Mouse (Mus musculus): ENCODE data around the gene Rcsd1. TPM values are rescaled to one million over a fixed set of nuclear protein-coding genes. Genes with fewer than 3 reads are reported as not detected.
A peak's percentile ranks its signal among the peaks of the same experiment; 100 is the strongest.

Gene Rcsd1
- polyA plus RNA-seq, 1 experiment from 2014 or later = 12.8 TPM

GRCm38 (mm10) chr1:165724219-165725033 lies 14.9 kb upstream of the Rcsd1 start:
- 34% methylated on average over 11 of the region's 11 CpGs for WGBS (ENCODE audit: insufficient replicate concordance)
- Histone ChIP-seq H3K4me3 (ENCODE audit: low read depth, low read length) (no peak overlapping the region), H3K27me3 (ENCODE audit: control insufficient read depth, insufficient read depth, low read depth, low read length) (no peaks in the 10 kb centered on the region), H3K4me2 (ENCODE audit: low read depth, low read length) (no peak overlapping the region), H3K36me3 (ENCODE audit: control insufficient read depth, insufficient read depth) (no peaks in the 10 kb centered on the region), H3K9ac (ENCODE audit: low read depth, low read length) (no peak overlapping the region), H3K4me1 (ENCODE audit: control insufficient read depth, low read depth, low read length) (no peaks in the 10 kb centered on the region), H3K9me3 (replicated peaks; ENCODE audit: control insufficient read depth, low read length) (no peaks in the 10 kb centered on the region), H3K27ac (ENCODE audit: low read length) (no peak overlapping the region)
- ATAC-seq (ENCODE audit: low read depth) = no peak

GRCm38 (mm10) chr1:165722531-165723123 lies 13.1 kb upstream of the Rcsd1 start:
- no peak overlapping the region for H3K4me3 ChIP-seq (ENCODE audit: low read depth, low read length)
- no peak overlapping the region for H3K27ac ChIP-seq (ENCODE audit: low read length)
- no peak overlapping the region for H3K9ac ChIP-seq (ENCODE audit: low read depth, low read length)
- no peak for ATAC-seq (ENCODE audit: low read depth)
- H3K9me3 ChIP-seq (replicated peaks; ENCODE audit: control insufficient read depth, low read length) = no peaks in the 10 kb centered on the region
- no peak overlapping the region for H3K4me2 ChIP-seq (ENCODE audit: low read depth, low read length)
- WGBS (ENCODE audit: insufficient replicate concordance) = 54% methylated on average over 9 of the region's 9 CpGs
- H3K36me3 ChIP-seq (ENCODE audit: control insufficient read depth, insufficient read depth) = no peaks in the 10 kb centered on the region
- H3K27me3 ChIP-seq (ENCODE audit: control insufficient read depth, insufficient read depth, low read depth, low read length) = no peaks in the 10 kb centered on the region
- no peaks in the 10 kb centered on the region; the same call in 1 of the 2 replicates for H3K4me1 ChIP-seq (ENCODE audit: control insufficient read depth, low read depth, low read length)

GRCm38 (mm10) chr1:165718543-165719105 lies 9.1 kb upstream of the Rcsd1 start:
- no peak overlapping the region for H3K9ac ChIP-seq (ENCODE audit: low read depth, low read length)
- no peaks in the 10 kb centered on the region for H3K36me3 ChIP-seq (ENCODE audit: control insufficient read depth, insufficient read depth)
- 13% methylated on average over 15 of the region's 15 CpGs for WGBS (ENCODE audit: insufficient replicate concordance)
- peak overlapping the region; percentile 41 for H3K27ac ChIP-seq (ENCODE audit: low read length)
- no peaks in the 10 kb centered on the region; the same call in none of the 2 replicates for H3K4me1 ChIP-seq (ENCODE audit: control insufficient read depth, low read depth, low read length)
- H3K27me3 ChIP-seq (ENCODE audit: control insufficient read depth, insufficient read depth, low read depth, low read length) = no peaks in the 10 kb centered on the region
- 0 out of 2 replicates have a peak overlapping the region, but pooled peaks have one; percentile 1 for H3K4me2 ChIP-seq (ENCODE audit: low read depth, low read length)
- no peak for ATAC-seq (ENCODE audit: low read depth)
- H3K9me3 ChIP-seq (replicated peaks; ENCODE audit: control insufficient read depth, low read length) = no peaks in the 10 kb centered on the region
- H3K4me3 ChIP-seq (ENCODE audit: low read depth, low read length) = no peak overlapping the region

- peak; percentile 77 for ATAC-seq (ENCODE audit: low read depth)
Measured at GRCm38 (mm10) chr1:165717711-165718542, 8.4 kb upstream of the Rcsd1 start.

GRCm38 (mm10) chr1:165716426-165716825 lies 6.9 kb upstream of the Rcsd1 start:
- Histone ChIP-seq H3K9ac (ENCODE audit: low read depth, low read length) (no peak overlapping the region), H3K27ac (ENCODE audit: low read length) (no peak overlapping the region), H3K4me2 (ENCODE audit: low read depth, low read length) (no peak overlapping the region), H3K36me3 (ENCODE audit: control insufficient read depth, insufficient read depth) (no peaks in the 10 kb centered on the region), H3K4me3 (ENCODE audit: low read depth, low read length) (no peak overlapping the region), H3K9me3 (replicated peaks; ENCODE audit: control insufficient read depth, low read length) (no peaks in the 10 kb centered on the region), H3K27me3 (ENCODE audit: control insufficient read depth, insufficient read depth, low read depth, low read length) (no peaks in the 10 kb centered on the region), H3K4me1 (ENCODE audit: control insufficient read depth, low read depth, low read length) (no peaks in the 10 kb centered on the region; the same call in none of the 2 replicates)
- 68% methylated on average over 4 of the region's 4 CpGs for WGBS (ENCODE audit: insufficient replicate concordance)
- ATAC-seq (ENCODE audit: low read depth) = no peak

More at GRCm38 (mm10) chr1:165717711-165718542, 8.4 kb upstream of the Rcsd1 start:
- 16% methylated on average over 11 of the region's 11 CpGs for WGBS (ENCODE audit: insufficient replicate concordance)
- Histone ChIP-seq H3K27ac (ENCODE audit: low read length) (peak overlapping the region; percentile 41), H3K9me3 (replicated peaks; ENCODE audit: control insufficient read depth, low read length) (no peaks in the 10 kb centered on the region), H3K9ac (ENCODE audit: low read depth, low read length) (no peak overlapping the region), H3K27me3 (ENCODE audit: control insufficient read depth, insufficient read depth, low read depth, low read length) (no peaks in the 10 kb centered on the region), H3K4me1 (ENCODE audit: control insufficient read depth, low read depth, low read length) (no peaks in the 10 kb centered on the region; the same call in none of the 2 replicates), H3K36me3 (ENCODE audit: control insufficient read depth, insufficient read depth) (no peaks in the 10 kb centered on the region), H3K4me3 (ENCODE audit: low read depth, low read length) (no peak overlapping the region), H3K4me2 (ENCODE audit: low read depth, low read length) (0 out of 2 replicates have a peak overlapping the region, but pooled peaks have one; percentile 1)

GRCm38 (mm10) chr1:165713798-165714197 lies 4.2 kb upstream of the Rcsd1 start:
- no peak overlapping the region for H3K4me3 ChIP-seq (ENCODE audit: low read depth, low read length)
- WGBS (ENCODE audit: insufficient replicate concordance) = 63% methylated on average over 5 of the region's 5 CpGs
- H3K9me3 ChIP-seq (replicated peaks; ENCODE audit: control insufficient read depth, low read length) = no peaks in the 10 kb centered on the region
- H3K4me2 ChIP-seq (ENCODE audit: low read depth, low read length) = no peak overlapping the region
- no peak overlapping the region for H3K9ac ChIP-seq (ENCODE audit: low read depth, low read length)
- peaks cover 12% of the 10 kb centered on the region for H3K4me1 ChIP-seq (ENCODE audit: control insufficient read depth, low read depth, low read length)
- no peak overlapping the region for H3K27ac ChIP-seq (ENCODE audit: low read length)
- no peaks in the 10 kb centered on the region for H3K36me3 ChIP-seq (ENCODE audit: control insufficient read depth, insufficient read depth)
- no peak for ATAC-seq (ENCODE audit: low read depth)
- no peaks in the 10 kb centered on the region for H3K27me3 ChIP-seq (ENCODE audit: control insufficient read depth, insufficient read depth, low read depth, low read length)

GRCm38 (mm10) chr1:165711914-165712313 lies 2.4 kb upstream of the Rcsd1 start:
- H3K9ac ChIP-seq (ENCODE audit: low read depth, low read length) = no peak overlapping the region
- H3K4me1 ChIP-seq (ENCODE audit: control insufficient read depth, low read depth, low read length) = peaks cover 14% of the 10 kb centered on the region
- no peak overlapping the region for H3K4me3 ChIP-seq (ENCODE audit: low read depth, low read length)
- 37% methylated on average over 5 of the region's 5 CpGs for WGBS (ENCODE audit: insufficient replicate concordance)
- no peak overlapping the region for H3K27ac ChIP-seq (ENCODE audit: low read length)
- peaks cover 13% of the 10 kb centered on the region for H3K27me3 ChIP-seq (ENCODE audit: control insufficient read depth, insufficient read depth, low read depth, low read length)
- H3K36me3 ChIP-seq (ENCODE audit: control insufficient read depth, insufficient read depth) = no peaks in the 10 kb centered on the region
- H3K4me2 ChIP-seq (ENCODE audit: low read depth, low read length) = no peak overlapping the region
- no peak for ATAC-seq (ENCODE audit: low read depth)
- no peaks in the 10 kb centered on the region for H3K9me3 ChIP-seq (replicated peaks; ENCODE audit: control insufficient read depth, low read length)

GRCm38 (mm10) chr1:165708686-165709380 lies 724 bp downstream of the Rcsd1 start:
- 29% methylated on average over 9 of the region's 9 CpGs for WGBS (ENCODE audit: insufficient replicate concordance)
- Histone ChIP-seq H3K4me1 (ENCODE audit: control insufficient read depth, low read depth, low read length) (peaks cover 14% of the 10 kb centered on the region), H3K4me2 (ENCODE audit: low read depth, low read length) (no peak overlapping the region; the same call in 1 of the 2 replicates), H3K9ac (ENCODE audit: low read depth, low read length) (no peak overlapping the region), H3K9me3 (replicated peaks; ENCODE audit: control insufficient read depth, low read length) (no peaks in the 10 kb centered on the region), H3K27ac (ENCODE audit: low read length) (no peak overlapping the region), H3K27me3 (ENCODE audit: control insufficient read depth, insufficient read depth, low read depth, low read length) (peaks cover 15% of the 10 kb centered on the region), H3K36me3 (ENCODE audit: control insufficient read depth, insufficient read depth) (no peaks in the 10 kb centered on the region), H3K4me3 (ENCODE audit: low read depth, low read length) (no peak overlapping the region; the same call in 1 of the 2 replicates)
- no peak for ATAC-seq (ENCODE audit: low read depth)

Measured in liver, embryonic 16.5 days (tissue).